Mouse (Mus musculus): ENCODE measurements around the gene Tmpo. TPM values are rescaled to one million over a fixed set of nuclear protein-coding genes. Genes with fewer than 3 reads are reported as not detected.

Gene Tmpo
- polyA plus RNA-seq, 1 experiment from 2014 or later = 401 TPM

DNA sequence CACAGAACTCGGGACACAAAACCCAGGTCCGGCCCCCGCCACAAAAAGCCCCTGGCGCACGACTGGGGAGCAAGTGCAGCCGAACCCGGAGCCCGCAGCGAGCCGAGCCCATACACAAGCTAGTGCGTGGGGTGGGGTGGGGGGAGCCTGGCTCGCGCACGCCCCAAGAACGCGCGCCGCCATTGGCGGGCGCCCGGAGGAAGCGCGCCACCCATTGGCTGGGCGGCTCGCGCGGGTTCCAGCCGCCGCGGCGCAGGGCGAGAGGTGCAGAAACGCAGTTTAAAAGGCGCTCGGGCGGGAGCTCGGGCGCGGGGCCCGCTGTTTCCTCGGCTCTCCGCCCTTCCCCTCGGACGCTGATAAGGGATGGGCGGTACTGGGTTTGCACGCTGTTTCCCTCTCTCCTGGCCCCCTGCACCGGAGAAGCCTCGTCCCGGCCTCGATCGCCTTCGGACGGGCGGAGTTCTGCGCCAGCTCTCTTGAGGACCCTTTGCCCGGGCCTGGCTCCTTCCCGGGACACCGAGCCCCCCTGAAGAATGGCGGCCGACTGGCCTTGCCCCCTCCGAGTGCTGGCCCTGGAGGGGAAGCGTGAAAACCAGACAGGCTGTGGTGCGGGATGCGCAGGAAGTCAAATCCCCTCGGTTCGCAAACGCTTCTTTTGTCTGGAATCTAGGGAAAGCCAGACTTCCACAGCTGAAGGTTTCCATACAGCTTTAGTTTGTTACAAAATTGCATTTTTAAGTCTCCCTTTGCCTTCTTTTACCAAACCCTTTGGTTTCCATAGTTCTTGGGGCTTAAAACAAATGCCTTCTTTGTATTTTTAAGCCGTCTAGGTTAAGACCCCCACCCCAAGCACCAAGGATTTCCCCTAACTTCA is 9.4 kb downstream of the Tmpo start:
- Histone ChIP-seq H3K9me3 (replicated peaks; ENCODE audit: control insufficient read depth, low read length) (no peaks in the 10 kb centered on the region), H3K27me3 (ENCODE audit: control insufficient read depth, insufficient read depth, low read length) (no peaks in the 10 kb centered on the region), H3K36me3 (replicated peaks; ENCODE audit: control insufficient read depth, insufficient read depth, low read depth, low read length) (no peaks in the 10 kb centered on the region), H3K4me3 (ENCODE audit: low read depth, low read length) (peak overlapping the region; percentile 97), H3K4me2 (ENCODE audit: low read depth, low read length) (peak overlapping the region; percentile 69), H3K9ac (replicated peaks; ENCODE audit: low read length) (peak overlapping the region; percentile 100), H3K4me1 (ENCODE audit: control insufficient read depth, insufficient read depth, low read length) (no peaks in the 10 kb centered on the region), H3K27ac (replicated peaks; ENCODE audit: low read depth, low read length) (peak overlapping the region; percentile 99)
- under 1% methylated on average over 65 of the region's 68 CpGs for WGBS
- ATAC-seq (replicated peaks; ENCODE audit: insufficient number of reproducible peaks, low FRiP score, low TSS enrichment, low read depth) = peak; percentile 93
- peak; percentile 95 for DNase-seq (ENCODE audit: low spot score)

DNA sequence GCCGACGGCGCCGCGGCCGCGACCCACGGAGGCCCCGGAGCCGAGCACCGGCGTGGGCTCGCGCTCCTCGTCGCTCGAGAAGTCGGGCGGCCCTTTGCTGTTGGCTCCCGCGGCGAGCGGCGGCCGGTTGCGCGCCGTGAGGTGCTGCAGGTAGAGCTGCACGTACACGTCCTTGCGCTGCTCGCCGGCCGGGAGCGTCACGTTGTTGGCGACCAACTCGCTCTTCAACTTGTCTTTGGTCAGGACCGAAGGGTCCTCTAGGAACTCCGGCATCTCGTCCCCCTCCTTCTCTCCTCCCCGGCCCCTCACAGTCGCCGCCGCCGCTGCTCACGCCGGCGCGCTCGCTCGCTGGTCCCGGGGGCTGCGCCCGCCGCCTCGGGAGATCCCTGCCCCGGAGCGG is 10.1 kb downstream of the Tmpo start:
- Histone ChIP-seq H3K4me1 (ENCODE audit: control insufficient read depth, insufficient read depth, low read length) (no peaks in the 10 kb centered on the region), H3K27ac (replicated peaks; ENCODE audit: low read depth, low read length) (peak overlapping the region; percentile 99), H3K4me2 (ENCODE audit: low read depth, low read length) (peak overlapping the region; percentile 35), H3K4me3 (ENCODE audit: low read depth, low read length) (peak overlapping the region; percentile 97), H3K36me3 (replicated peaks; ENCODE audit: control insufficient read depth, insufficient read depth, low read depth, low read length) (no peaks in the 10 kb centered on the region), H3K9me3 (replicated peaks; ENCODE audit: control insufficient read depth, low read length) (no peaks in the 10 kb centered on the region), H3K9ac (replicated peaks; ENCODE audit: low read length) (peak overlapping the region; percentile 100), H3K27me3 (ENCODE audit: control insufficient read depth, insufficient read depth, low read length) (no peaks in the 10 kb centered on the region)
- WGBS = under 1% methylated on average over 42 of the region's 59 CpGs
- DNase-seq (ENCODE audit: low spot score) (peak; percentile 51), ATAC-seq (replicated peaks; ENCODE audit: insufficient number of reproducible peaks, low FRiP score, low TSS enrichment, low read depth) (peak; percentile 63)

DNA sequence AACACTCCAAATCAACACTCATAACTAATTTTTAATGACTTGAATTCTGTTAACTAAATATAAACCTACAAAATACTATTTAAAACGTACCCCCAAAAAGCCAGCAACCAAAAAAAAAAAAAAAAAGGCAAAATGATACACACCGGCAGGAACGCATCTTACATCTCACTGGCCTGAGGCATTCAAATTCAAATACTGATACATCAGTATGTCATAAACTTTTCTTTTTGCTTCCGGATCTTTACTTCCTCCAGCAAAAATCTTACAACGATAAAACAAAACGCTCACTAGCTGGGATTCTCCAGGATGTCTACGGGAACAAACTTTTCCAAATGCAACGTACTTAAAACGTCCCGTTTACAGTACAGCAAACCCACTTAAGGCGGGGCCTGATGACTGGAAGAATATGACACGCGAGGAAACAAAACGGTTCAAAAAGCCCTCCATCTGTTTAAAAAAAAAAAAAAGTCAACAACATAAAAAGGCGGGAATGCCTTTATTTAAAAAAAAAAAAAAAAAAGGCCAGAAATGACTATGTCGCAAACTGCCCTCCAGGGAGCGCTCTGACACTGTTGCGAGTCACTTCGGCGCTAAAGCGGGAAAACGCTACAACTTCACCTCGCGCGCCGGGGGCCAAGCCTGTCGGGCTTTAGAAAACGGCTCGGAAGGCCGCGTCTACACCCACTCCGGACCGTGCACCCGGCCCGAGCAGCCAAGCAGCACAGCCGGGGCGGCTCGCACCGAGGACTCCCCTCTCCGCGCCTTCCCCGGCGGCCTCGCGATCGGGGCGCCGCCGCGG is 10.8 kb downstream of the Tmpo start:
- peak overlapping the region; percentile 58 for H3K4me2 ChIP-seq (ENCODE audit: low read depth, low read length)
- H3K4me3 ChIP-seq (ENCODE audit: low read depth, low read length) = peak overlapping the region; percentile 97
- peak overlapping the region; percentile 100 for H3K9ac ChIP-seq (replicated peaks; ENCODE audit: low read length)
- H3K36me3 ChIP-seq (replicated peaks; ENCODE audit: control insufficient read depth, insufficient read depth, low read depth, low read length) = no peaks in the 10 kb centered on the region
- ATAC-seq (replicated peaks; ENCODE audit: insufficient number of reproducible peaks, low FRiP score, low TSS enrichment, low read depth) (peak; percentile 61), DNase-seq (ENCODE audit: low spot score) (peak; percentile 95)
- H3K27ac ChIP-seq (replicated peaks; ENCODE audit: low read depth, low read length) = peak overlapping the region; percentile 99
- H3K4me1 ChIP-seq (ENCODE audit: control insufficient read depth, insufficient read depth, low read length) = no peaks in the 10 kb centered on the region
- WGBS = under 1% methylated on average over 40 of the region's 50 CpGs
- no peaks in the 10 kb centered on the region for H3K27me3 ChIP-seq (ENCODE audit: control insufficient read depth, insufficient read depth, low read length)
- no peaks in the 10 kb centered on the region for H3K9me3 ChIP-seq (replicated peaks; ENCODE audit: control insufficient read depth, low read length)

DNA sequence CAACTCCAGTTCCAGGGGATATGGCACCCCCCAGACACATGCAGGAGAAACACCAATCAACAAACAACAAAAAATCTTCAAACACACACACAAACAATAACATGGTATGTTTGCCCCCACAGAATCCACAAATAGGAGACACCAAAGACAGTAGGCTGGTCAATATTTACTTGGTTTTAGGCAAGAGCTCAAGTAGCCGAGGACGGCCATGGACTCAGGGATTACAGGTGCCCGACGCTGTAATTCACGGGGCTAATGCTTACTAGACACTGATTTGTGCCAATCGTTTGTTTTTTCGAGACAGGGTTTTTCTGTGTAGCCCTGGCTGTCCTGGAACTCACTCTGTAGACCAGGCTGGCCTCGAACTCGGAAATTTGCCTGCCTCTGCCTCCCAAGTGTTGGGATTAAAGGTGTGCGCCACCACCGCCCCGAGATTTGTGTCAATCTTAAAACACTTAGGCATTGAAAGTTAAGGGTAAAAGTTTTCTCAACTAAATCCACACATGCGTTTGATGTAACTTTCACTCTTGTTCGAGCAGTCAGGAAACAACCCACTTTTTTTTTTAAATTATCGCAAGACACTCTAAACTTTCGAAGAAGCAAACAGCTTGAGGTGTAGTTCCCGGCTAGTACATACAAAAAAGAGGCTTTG is 11.6 kb downstream of the Tmpo start:
- no peaks in the 10 kb centered on the region for H3K36me3 ChIP-seq (replicated peaks; ENCODE audit: control insufficient read depth, insufficient read depth, low read depth, low read length)

DNA sequence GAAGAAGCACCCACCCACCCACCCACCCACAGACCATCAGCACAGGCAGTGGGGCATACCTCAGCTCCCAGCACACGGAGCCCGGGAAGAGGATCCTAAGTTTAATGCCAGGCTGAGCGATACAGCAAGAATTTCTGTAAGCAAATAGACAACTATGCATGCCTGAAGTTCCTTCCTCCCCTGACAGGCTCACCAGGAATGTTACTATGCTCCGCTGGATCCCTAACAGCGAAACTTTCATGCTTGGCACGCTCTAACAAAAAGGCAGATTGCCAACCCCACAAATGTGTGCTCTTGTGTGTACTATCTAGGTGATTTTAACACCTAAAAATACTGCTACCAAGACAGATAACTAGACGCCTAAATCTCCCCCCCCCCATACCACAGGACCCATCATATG is 13.8 kb downstream of the Tmpo start:
- no peaks in the 10 kb centered on the region for H3K27me3 ChIP-seq (ENCODE audit: control insufficient read depth, insufficient read depth, low read length)
- 74% methylated on average over 7 of the region's 7 CpGs for WGBS
- H3K4me2 ChIP-seq (ENCODE audit: low read depth, low read length) = no peak overlapping the region
- H3K27ac ChIP-seq (replicated peaks; ENCODE audit: low read depth, low read length) = no peak overlapping the region
- DNase-seq (ENCODE audit: low spot score) (no peak), ATAC-seq (replicated peaks; ENCODE audit: insufficient number of reproducible peaks, low FRiP score, low TSS enrichment, low read depth) (no peak)
- H3K9me3 ChIP-seq (replicated peaks; ENCODE audit: control insufficient read depth, low read length) = no peaks in the 10 kb centered on the region
- H3K4me3 ChIP-seq (ENCODE audit: low read depth, low read length) = no peak overlapping the region
- no peak overlapping the region for H3K9ac ChIP-seq (replicated peaks; ENCODE audit: low read length)
- H3K36me3 ChIP-seq (replicated peaks; ENCODE audit: control insufficient read depth, insufficient read depth, low read depth, low read length) = peaks cover 6% of the 10 kb centered on the region
- H3K4me1 ChIP-seq (ENCODE audit: control insufficient read depth, insufficient read depth, low read length) = no peaks in the 10 kb centered on the region

More for the DNA sequence above, 11.6 kb downstream of the Tmpo start:
- Histone ChIP-seq H3K4me2 (ENCODE audit: low read depth, low read length) (peak overlapping the region; percentile 58), H3K4me1 (ENCODE audit: control insufficient read depth, insufficient read depth, low read length) (no peaks in the 10 kb centered on the region), H3K9me3 (replicated peaks; ENCODE audit: control insufficient read depth, low read length) (no peaks in the 10 kb centered on the region), H3K4me3 (ENCODE audit: low read depth, low read length) (peak overlapping the region; percentile 97), H3K27me3 (ENCODE audit: control insufficient read depth, insufficient read depth, low read length) (no peaks in the 10 kb centered on the region), H3K9ac (replicated peaks; ENCODE audit: low read length) (peak overlapping the region; percentile 100), H3K27ac (replicated peaks; ENCODE audit: low read depth, low read length) (no peak overlapping the region)
- no peak for ATAC-seq (replicated peaks; ENCODE audit: insufficient number of reproducible peaks, low FRiP score, low TSS enrichment, low read depth)
- WGBS = 44% methylated on average over 17 of the region's 17 CpGs
- no peak for DNase-seq (ENCODE audit: low spot score)

DNA sequence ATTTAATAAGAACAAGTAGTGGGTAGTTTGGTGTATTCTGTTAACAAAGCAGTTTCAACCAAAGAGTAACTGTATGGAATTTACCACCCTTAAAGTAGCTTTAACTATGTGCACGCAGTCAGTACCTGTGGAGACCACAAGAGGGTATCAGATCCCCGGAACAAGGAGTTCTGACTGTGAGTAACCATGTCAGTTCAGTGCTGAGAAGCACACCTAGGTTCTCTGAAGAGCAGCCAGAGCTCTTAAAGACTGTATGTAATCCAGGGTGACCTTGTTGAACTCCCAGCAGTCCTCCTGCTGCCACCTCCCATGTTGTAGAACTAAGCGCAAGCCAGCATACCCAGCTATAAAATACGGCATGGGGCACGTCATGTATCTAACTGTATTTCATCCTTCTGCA is 14.2 kb downstream of the Tmpo start:
- Histone ChIP-seq H3K4me3 (ENCODE audit: low read depth, low read length) (no peak overlapping the region), H3K27me3 (ENCODE audit: control insufficient read depth, insufficient read depth, low read length) (no peaks in the 10 kb centered on the region), H3K36me3 (replicated peaks; ENCODE audit: control insufficient read depth, insufficient read depth, low read depth, low read length) (peaks cover 8% of the 10 kb centered on the region), H3K9me3 (replicated peaks; ENCODE audit: control insufficient read depth, low read length) (no peaks in the 10 kb centered on the region), H3K27ac (replicated peaks; ENCODE audit: low read depth, low read length) (no peak overlapping the region), H3K4me2 (ENCODE audit: low read depth, low read length) (no peak overlapping the region), H3K9ac (replicated peaks; ENCODE audit: low read length) (no peak overlapping the region), H3K4me1 (ENCODE audit: control insufficient read depth, insufficient read depth, low read length) (no peaks in the 10 kb centered on the region)
- no peak for ATAC-seq (replicated peaks; ENCODE audit: insufficient number of reproducible peaks, low FRiP score, low TSS enrichment, low read depth)
- 71% methylated on average over 5 of the region's 5 CpGs for WGBS
- DNase-seq (ENCODE audit: low spot score) = peak; percentile 73

DNA sequence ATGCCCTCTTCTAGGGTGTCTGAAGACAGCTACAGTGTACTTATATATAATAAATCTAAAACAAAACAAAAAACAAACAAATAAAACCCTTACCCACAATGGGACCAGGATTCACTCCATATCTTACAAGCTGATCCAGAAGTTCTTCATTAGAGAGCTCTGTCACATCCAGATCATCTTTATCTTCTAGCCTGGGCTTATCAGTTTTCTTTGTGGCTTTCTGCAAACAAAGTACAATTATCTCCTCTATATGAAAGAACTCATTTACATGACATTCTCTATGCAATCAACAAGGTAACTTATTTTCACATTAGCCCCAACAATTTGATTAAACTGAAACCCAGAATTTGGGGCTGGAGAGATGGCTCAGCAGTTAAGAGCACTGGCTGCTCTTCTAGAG is 15.3 kb downstream of the Tmpo start:
- H3K9me3 ChIP-seq (replicated peaks; ENCODE audit: control insufficient read depth, low read length) = no peaks in the 10 kb centered on the region
- no peak overlapping the region for H3K27ac ChIP-seq (replicated peaks; ENCODE audit: low read depth, low read length)
- peaks cover 12% of the 10 kb centered on the region for H3K36me3 ChIP-seq (replicated peaks; ENCODE audit: control insufficient read depth, insufficient read depth, low read depth, low read length)
- ATAC-seq (replicated peaks; ENCODE audit: insufficient number of reproducible peaks, low FRiP score, low TSS enrichment, low read depth) = no peak
- H3K4me3 ChIP-seq (ENCODE audit: low read depth, low read length) = no peak overlapping the region
- H3K4me2 ChIP-seq (ENCODE audit: low read depth, low read length) = no peak overlapping the region
- no peak overlapping the region for H3K9ac ChIP-seq (replicated peaks; ENCODE audit: low read length)
- DNase-seq (ENCODE audit: low spot score) = no peak
- H3K4me1 ChIP-seq (ENCODE audit: control insufficient read depth, insufficient read depth, low read length) = no peaks in the 10 kb centered on the region
- H3K27me3 ChIP-seq (ENCODE audit: control insufficient read depth, insufficient read depth, low read length) = no peaks in the 10 kb centered on the region

All from embryonic facial prominence, embryonic 11.5 days (tissue).